Mouse (Mus musculus) liver, adult 2 months (tissue): ENCODE results near the gene Crim1. TPM values are rescaled to one million over a fixed set of nuclear protein-coding genes. Genes with fewer than 3 reads are reported as not detected.
A peak's percentile ranks its signal among the peaks of the same experiment; 100 is the strongest.

Experiments
- DNase-seq: peaks from one replicate; pipeline ENCODE4 v3.0.0-alpha.2; 2011; ENCODE audit warnings: low read depth, low spot score; ENCODE audit errors: extremely low read depth
- H3K27ac ChIP-seq: fragments of 200-500 bp; replicated peaks from 2 replicates; pipeline ENCODE4 v1.5.1; 2012; ENCODE audit warnings: low read depth, mild to moderate bottlenecking, control low read depth, inconsistent platforms, low read length; ENCODE audit not compliant: insufficient read depth
- H3K27me3 ChIP-seq: fragments of 200-500 bp; 2 replicates; pipeline ENCODE4 v1.6.1; 2012; ENCODE audit warnings: mild to moderate bottlenecking, moderate library complexity, low read length, inconsistent platforms; ENCODE audit not compliant: control insufficient read depth, insufficient read depth
- H3K36me3 ChIP-seq: fragments of 200-500 bp; 2 replicates; pipeline ENCODE4 v1.6.1; 2012; ENCODE audit warnings: low read length, inconsistent platforms; ENCODE audit not compliant: control insufficient read depth, insufficient read depth
- H3K4me1 ChIP-seq: fragments of 200-500 bp; 2 replicates; pipeline ENCODE4 v1.6.1; 2011; ENCODE audit warnings: low read length; ENCODE audit not compliant: control insufficient read depth, insufficient read depth
- H3K4me3 ChIP-seq: fragments of 200-500 bp; 2 replicates; pipeline ENCODE4 v1.5.1; 2011; ENCODE audit warnings: low read depth, mild to moderate bottlenecking, control low read depth, low read length, moderate library complexity; ENCODE audit not compliant: insufficient read depth
- H3K79me2 ChIP-seq: fragments of 200-500 bp; 2 replicates; pipeline ENCODE4 v1.6.1; 2012; ENCODE audit warnings: inconsistent platforms, mild to moderate bottlenecking, low read length, moderate library complexity; ENCODE audit not compliant: control insufficient read depth, insufficient read depth
- H3K9ac ChIP-seq: fragments of 200-500 bp; 2 replicates; pipeline ENCODE4 v1.6.1; 2012; ENCODE audit warnings: low read depth, mild to moderate bottlenecking, control low read depth, inconsistent platforms, low read length
- CTCF ChIP-seq: fragments of 200-500 bp; IDR thresholded peaks from 2 replicates; pipeline ENCODE4 v1.5.1; 2011; ENCODE audit warnings: low read depth, low read length, control low read depth
- POLR2A ChIP-seq: fragments of 200-500 bp; IDR thresholded peaks from 2 replicates; pipeline ENCODE4 v1.6.1; 2011; ENCODE audit warnings: low read length, control low read depth; ENCODE audit not compliant: insufficient read depth; ENCODE audit errors: extremely low read depth
- WGBS: fragments of 180-500 bp; shearing (Covaris S2); methylation state at CpG from one replicate; pipeline ENCODE4 v1.1.7; 2018; 5-methylcytosine and 5-hydroxymethylcytosine counted together
- polyA plus RNA-seq: library from polyadenylated mRNA; depleted of rRNA; stranded (reverse); fragments of >200 nt; gene quantifications from 2 replicates; pipeline ENCODE4 v1.2.3, GENCODE M21; 2012
- total RNA-seq: library from RNA; depleted of rRNA; stranded (reverse); fragments of >200 nt; gene quantifications from 2 replicates; pipeline ENCODE4 v1.2.3, GENCODE M21; 2014

Gene Crim1
- total and polyA plus RNA-seq, 2 experiments: 5.6 to 9.0 TPM

- no peak overlapping the region for H3K9ac ChIP-seq
- H3K4me1 ChIP-seq: no peaks in the 10 kb centered on the region
- H3K27ac ChIP-seq: no peak overlapping the region
- TF ChIP-seq CTCF (0 out of 2 replicates have a peak, but pooled peaks have one; percentile 10), POLR2A (no peak)
- WGBS: 93% methylated on average over 23 of the region's 23 CpGs
- DNase-seq: no peak
- peaks cover 2% of the 10 kb centered on the region; the same call in 1 of the 2 replicates for H3K36me3 ChIP-seq
- no peak overlapping the region for H3K4me3 ChIP-seq
- H3K79me2 ChIP-seq: no peaks in the 10 kb centered on the region
- no peaks in the 10 kb centered on the region for H3K27me3 ChIP-seq
These were observed 164.7 kb downstream of the Crim1 start for GRCm38 (mm10) chr17:78364555-78365302.

- Histone ChIP-seq H3K9ac (no peak overlapping the region), H3K27ac (no peak overlapping the region), H3K27me3 (no peaks in the 10 kb centered on the region), H3K36me3 (peaks cover 2% of the 10 kb centered on the region), H3K4me1 (no peaks in the 10 kb centered on the region), H3K4me3 (no peak overlapping the region), H3K79me2 (no peaks in the 10 kb centered on the region)
- peak; percentile 33 for DNase-seq
- WGBS: 78% methylated on average over 7 of the region's 7 CpGs
- TF ChIP-seq POLR2A (no peak), CTCF (no peak)
These were observed 166.0 kb downstream of the Crim1 start for GRCm38 (mm10) chr17:78366070-78366469.

GRCm38 (mm10) chr17:78368481-78368880 lies 168.4 kb downstream of the Crim1 start:
- no peak for TF ChIP-seq CTCF
- TF ChIP-seq POLR2A: no peak
- H3K4me1 ChIP-seq: no peaks in the 10 kb centered on the region
- 92% methylated on average over 8 of the region's 8 CpGs for WGBS

GRCm38 (mm10) chr17:78370445-78370844 lies 170.4 kb downstream of the Crim1 start:
- no peaks in the 10 kb centered on the region for H3K4me1 ChIP-seq
- H3K36me3 ChIP-seq: peaks cover 3% of the 10 kb centered on the region
- no peaks in the 10 kb centered on the region for H3K79me2 ChIP-seq
- DNase-seq: no peak
- H3K9ac ChIP-seq: no peak overlapping the region
- WGBS: 79% methylated on average over 1 of the region's 1 CpGs
- TF ChIP-seq CTCF (no peak), POLR2A (no peak)
- no peak overlapping the region for H3K27ac ChIP-seq
- no peaks in the 10 kb centered on the region for H3K27me3 ChIP-seq
- H3K4me3 ChIP-seq: no peak overlapping the region

More at GRCm38 (mm10) chr17:78368481-78368880, 168.4 kb downstream of the Crim1 start:
- Histone ChIP-seq H3K79me2 (no peaks in the 10 kb centered on the region), H3K36me3 (peaks cover 3% of the 10 kb centered on the region), H3K27ac (no peak overlapping the region), H3K27me3 (no peaks in the 10 kb centered on the region), H3K4me3 (no peak overlapping the region), H3K9ac (no peak overlapping the region)
- DNase-seq: no peak

- Histone ChIP-seq H3K36me3 (peaks cover 7% of the 10 kb centered on the region; the same call in 1 of the 2 replicates), H3K79me2 (no peaks in the 10 kb centered on the region), H3K27me3 (no peaks in the 10 kb centered on the region), H3K4me3 (no peak overlapping the region), H3K27ac (0 out of 2 replicates have a peak overlapping the region, but pooled peaks have one; percentile 5), H3K4me1 (no peaks in the 10 kb centered on the region; the same call in 1 of the 2 replicates), H3K9ac (no peak overlapping the region)
- WGBS: 84% methylated on average over 6 of the region's 6 CpGs
- no peak for DNase-seq
- TF ChIP-seq POLR2A (no peak), CTCF (no peak)
These were observed 173.1 kb downstream of the Crim1 start for GRCm38 (mm10) chr17:78373174-78373573.

GRCm38 (mm10) chr17:78373849-78374248 lies 173.8 kb downstream of the Crim1 start:
- no peak overlapping the region for H3K4me3 ChIP-seq

More at GRCm38 (mm10) chr17:78373849-78374248, 173.8 kb downstream of the Crim1 start:
- Histone ChIP-seq H3K27me3 (no peaks in the 10 kb centered on the region), H3K79me2 (no peaks in the 10 kb centered on the region), H3K9ac (no peak overlapping the region), H3K4me1 (no peaks in the 10 kb centered on the region; the same call in 1 of the 2 replicates), H3K27ac (no peak overlapping the region), H3K36me3 (peaks cover 8% of the 10 kb centered on the region; the same call in 1 of the 2 replicates)
- WGBS: 95% methylated on average over 8 of the region's 8 CpGs
- no peak for DNase-seq
- TF ChIP-seq POLR2A: no peak
- TF ChIP-seq CTCF: no peak
